Mouse (Mus musculus): ENCODE measurements around the gene Dlx3.
A peak's percentile ranks its signal among the peaks of the same experiment; 100 is the strongest.

Dlx3 gene

GRCm38 (mm10) chr11:95125366-95125948, 5.5 kb downstream of the Dlx3 start:
- DNase-seq = no peak

GRCm38 (mm10) chr11:95126272-95127245, 6.6 kb downstream of the Dlx3 start:
- peak; percentile 36 to 57 for DNase-seq

GRCm38 (mm10) chr11:95128359-95128758, 8.4 kb downstream of the Dlx3 start:
- no peak for DNase-seq

GRCm38 (mm10) chr11:95130668-95131252, 10.8 kb downstream of the Dlx3 start:
- DNase-seq = no peak

- DNase-seq = no peak
These were observed 13.4 kb downstream of the Dlx3 start for GRCm38 (mm10) chr11:95133321-95133720.

GRCm38 (mm10) chr11:95137281-95137680, 17.4 kb downstream of the Dlx3 start:
- no peak for DNase-seq

GRCm38 (mm10) chr11:95139871-95140270, 20.0 kb downstream of the Dlx3 start:
- no peak for DNase-seq

- no peak for DNase-seq
These were observed 22.3 kb downstream of the Dlx3 start for GRCm38 (mm10) chr11:95142258-95142657.

- peak; percentile 31 to 57 for DNase-seq
These were observed 23.2 kb downstream of the Dlx3 start for GRCm38 (mm10) chr11:95142980-95143575.

GRCm38 (mm10) chr11:95143663-95144062, 23.7 kb downstream of the Dlx3 start:
- DNase-seq = no peak

- DNase-seq = no peak
These were observed 24.4 kb downstream of the Dlx3 start for GRCm38 (mm10) chr11:95144091-95144945.

- DNase-seq = no peak
These were observed 25.1 kb downstream of the Dlx3 start for GRCm38 (mm10) chr11:95144946-95145483.

- DNase-seq = peak; percentile 69 to 78
These were observed 26.0 kb downstream of the Dlx3 start, which contains the start of gene Dlx4 for GRCm38 (mm10) chr11:95145851-95146403. TSS of gene Dlx4 (minus strand) at chr11:95146263.

GRCm38 (mm10) chr11:95148754-95149153, 28.8 kb downstream of the Dlx3 start:
- DNase-seq = no peak

GRCm38 (mm10) chr11:95149462-95150268, 29.7 kb downstream of the Dlx3 start:
- DNase-seq = no peak

GRCm38 (mm10) chr11:95150269-95151049, 30.5 kb downstream of the Dlx3 start:
- peak; percentile 38 to 44 for DNase-seq

GRCm38 (mm10) chr11:95153116-95153515, 33.2 kb downstream of the Dlx3 start:
- DNase-seq = no peak

GRCm38 (mm10) chr11:95153681-95154080, 33.8 kb downstream of the Dlx3 start:
- no peak for DNase-seq

GRCm38 (mm10) chr11:95155511-95155910, 35.6 kb downstream of the Dlx3 start:
- no peak for DNase-seq

GRCm38 (mm10) chr11:95157356-95157755, 37.4 kb downstream of the Dlx3 start:
- DNase-seq = no peak
